Mouse (Mus musculus) lung, adult 2 months (tissue): ENCODE data around the gene Gm49416.

ENCODE experiments used
- CTCF ChIP-seq: fragments of 200-500 bp; IDR thresholded peaks from 2 replicates; pipeline ENCODE4 v1.5.1; 2011; ENCODE audit warnings: mild to moderate bottlenecking, low read length, control low read depth; ENCODE audit not compliant: insufficient read depth
- POLR2A ChIP-seq: fragments of 200-500 bp; IDR thresholded peaks from 2 replicates; pipeline ENCODE4 v1.6.1; 2011; ENCODE audit warnings: low read depth, mild to moderate bottlenecking, control low read depth, low read length, borderline replicate concordance; ENCODE audit errors: extremely low read depth

- TF ChIP-seq CTCF (no peak), POLR2A (no peak)
Observed at GRCm38 (mm10) chr19:8944750-8945149, 56.0 kb downstream of the Gm49416 start.
